Mouse (Mus musculus) kidney, adult 2 months (tissue): ENCODE results near the gene Fyb.

Experiments used
- CTCF ChIP-seq: fragments of 200-500 bp; conservative IDR thresholded peaks from 2 replicates; pipeline ENCODE4 v1.5.1; 2011; ENCODE audit warnings: low read depth, mild to moderate bottlenecking, control low read depth, low read length, moderate library complexity, mixed read lengths; ENCODE audit not compliant: insufficient read depth, insufficient read length
- POLR2A ChIP-seq: fragments of 200-500 bp; IDR thresholded peaks from one replicate; pipeline ENCODE4 v1.6.1; 2011; ENCODE audit warnings: low read depth, low read length, control low read depth

GRCm38 (mm10) chr15:6709618-6710017 lies 187.0 kb downstream of the Fyb start:
- no peak for TF ChIP-seq CTCF
- no peak for TF ChIP-seq POLR2A
